Mouse (Mus musculus) heart, embryonic 10.5 days (tissue): Measurements from ENCODE around the gene Kazn. TPM values are rescaled to one million over a fixed set of nuclear protein-coding genes. Genes with fewer than 3 reads are reported as not detected.

Experiments
- DNase-seq: peaks from one replicate; pipeline ENCODE4 v3.0.0-alpha.2; 2017; ENCODE audit warnings: low spot score
- H3K27ac ChIP-seq: fragments of 300-500 bp; sonication (generic); 2 replicates; pipeline ENCODE4 v1.5.1; 2016; ENCODE audit warnings: mild to moderate bottlenecking
- H3K27me3 ChIP-seq: fragments of 300-500 bp; sonication (generic); 2 replicates; pipeline ENCODE4 v1.6.1; 2016; ENCODE audit warnings: mild to moderate bottlenecking; ENCODE audit not compliant: poor library complexity, insufficient read depth, severe bottlenecking
- H3K36me3 ChIP-seq: fragments of 300-500 bp; sonication (generic); 2 replicates; pipeline ENCODE4 v1.6.1; 2016; ENCODE audit warnings: mild to moderate bottlenecking, moderate library complexity
- H3K4me1 ChIP-seq: fragments of 300-500 bp; sonication (generic); 2 replicates; pipeline ENCODE4 v1.6.1; 2016; ENCODE audit warnings: mild to moderate bottlenecking
- H3K4me3 ChIP-seq: fragments of 300-500 bp; sonication (generic); 2 replicates; pipeline ENCODE4 v1.5.1; 2016; ENCODE audit warnings: mild to moderate bottlenecking, moderate library complexity
- H3K9me3 ChIP-seq: fragments of 300-500 bp; sonication (generic); 2 replicates; pipeline ENCODE4 v1.6.1; 2016; ENCODE audit warnings: mild to moderate bottlenecking, moderate library complexity
- WGBS: fragments of 180-500 bp; shearing (Covaris S2); methylation state at CpG from one replicate; pipeline ENCODE4 v1.1.7; 2016; 5-methylcytosine and 5-hydroxymethylcytosine counted together
- polyA plus RNA-seq: library from polyadenylated mRNA; unstranded; fragments of >200 nt; fragmentation: Nextera tagmentation; extraction: Ambion mirVana; gene quantifications from 2 replicates; pipeline ENCODE4 v1.2.1, GENCODE M21; 2016

Kazn gene
- polyA plus RNA-seq, 1 experiment from 2014 or later = 12.2 TPM

GRCm38 (mm10) chr4:142144096-142144495, 95.1 kb downstream of the Kazn start:
- H3K9me3 ChIP-seq = no peaks in the 10 kb centered on the region
- peaks cover 52% of the 10 kb centered on the region for H3K36me3 ChIP-seq
- H3K4me1 ChIP-seq = no peaks in the 10 kb centered on the region
- WGBS = 35% methylated on average over 5 of the region's 5 CpGs
- no peak for DNase-seq
- H3K27ac ChIP-seq = no peak overlapping the region
- H3K4me3 ChIP-seq = no peak overlapping the region
- no peaks in the 10 kb centered on the region for H3K27me3 ChIP-seq

DNA sequence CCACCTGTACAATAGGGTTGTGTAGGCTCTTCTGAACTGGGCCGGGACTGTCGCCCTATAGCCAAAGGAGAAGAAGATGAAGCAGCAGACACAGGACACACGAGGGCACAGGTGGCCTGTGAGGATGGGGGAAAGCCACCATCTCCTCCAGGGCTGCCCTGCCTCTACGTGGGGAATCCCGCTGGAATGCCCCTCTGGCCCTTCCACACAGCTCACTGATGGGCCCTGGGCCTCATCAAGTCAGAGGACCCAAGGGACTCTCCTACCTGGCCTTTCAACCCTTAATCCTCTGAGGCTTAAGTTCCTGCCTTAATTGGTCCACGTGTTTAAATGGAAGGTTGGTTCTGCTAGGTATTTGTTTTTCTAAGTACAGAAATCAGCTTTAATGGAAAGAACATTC, 95.9 kb downstream of the Kazn start:
- H3K9me3 ChIP-seq = no peaks in the 10 kb centered on the region
- 75% methylated on average over 6 of the region's 6 CpGs for WGBS

GRCm38 (mm10) chr4:142139729-142140128, 99.5 kb downstream of the Kazn start:
- Histone ChIP-seq H3K4me1 (peaks cover 11% of the 10 kb centered on the region), H3K4me3 (no peak overlapping the region), H3K27me3 (no peaks in the 10 kb centered on the region), H3K9me3 (no peaks in the 10 kb centered on the region), H3K36me3 (peaks cover 17% of the 10 kb centered on the region), H3K27ac (no peak overlapping the region)
- no peak for DNase-seq
- 80% methylated on average over 5 of the region's 5 CpGs for WGBS

More for the DNA sequence above, 95.9 kb downstream of the Kazn start:
- peaks cover 44% of the 10 kb centered on the region for H3K36me3 ChIP-seq
- no peaks in the 10 kb centered on the region for H3K27me3 ChIP-seq
- no peak for DNase-seq
- peaks cover 6% of the 10 kb centered on the region for H3K4me1 ChIP-seq
- H3K4me3 ChIP-seq = no peak overlapping the region
- H3K27ac ChIP-seq = no peak overlapping the region

GRCm38 (mm10) chr4:142138356-142139099, 100.7 kb downstream of the Kazn start:
- H3K9me3 ChIP-seq = no peaks in the 10 kb centered on the region
- H3K4me1 ChIP-seq = peaks cover 16% of the 10 kb centered on the region
- WGBS = 47% methylated on average over 9 of the region's 9 CpGs
- H3K27me3 ChIP-seq = no peaks in the 10 kb centered on the region
- H3K4me3 ChIP-seq = no peak overlapping the region
- no peak for DNase-seq
- peaks cover 17% of the 10 kb centered on the region for H3K36me3 ChIP-seq
- H3K27ac ChIP-seq = peak overlapping the region; percentile 77

GRCm38 (mm10) chr4:142136766-142137503, 102.3 kb downstream of the Kazn start:
- no peaks in the 10 kb centered on the region for H3K9me3 ChIP-seq
- no peak overlapping the region for H3K4me3 ChIP-seq
- peaks cover 7% of the 10 kb centered on the region for H3K36me3 ChIP-seq
- no peak overlapping the region for H3K27ac ChIP-seq
- no peak for DNase-seq
- H3K4me1 ChIP-seq = peaks cover 16% of the 10 kb centered on the region
- 86% methylated on average over 10 of the region's 10 CpGs for WGBS
- no peaks in the 10 kb centered on the region for H3K27me3 ChIP-seq

DNA sequence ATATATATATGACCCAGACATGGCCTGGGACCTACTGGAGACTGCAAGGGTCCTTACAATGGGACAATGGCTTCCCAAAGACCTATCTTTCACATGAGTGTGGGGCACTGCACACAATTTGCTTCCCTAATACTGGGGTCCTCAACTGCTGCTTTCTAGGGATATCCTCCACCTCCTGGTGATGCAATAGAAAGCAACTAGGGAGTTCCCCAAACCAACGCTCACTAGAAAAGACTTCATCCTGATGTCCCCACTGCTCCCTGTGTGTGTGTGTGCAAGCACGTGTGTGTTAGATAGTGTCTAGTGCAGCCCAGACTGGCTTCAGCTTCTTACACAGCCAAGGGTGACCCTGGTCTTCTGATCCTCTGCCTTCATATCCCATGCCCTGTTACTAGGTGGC, 103.7 kb downstream of the Kazn start:
- DNase-seq = no peak
- H3K9me3 ChIP-seq = no peaks in the 10 kb centered on the region
- H3K4me3 ChIP-seq = no peak overlapping the region
- H3K27me3 ChIP-seq = no peaks in the 10 kb centered on the region
- no peaks in the 10 kb centered on the region for H3K36me3 ChIP-seq
- H3K4me1 ChIP-seq = peaks cover 19% of the 10 kb centered on the region
- H3K27ac ChIP-seq = no peak overlapping the region
- 86% methylated on average over 2 of the region's 2 CpGs for WGBS

DNA sequence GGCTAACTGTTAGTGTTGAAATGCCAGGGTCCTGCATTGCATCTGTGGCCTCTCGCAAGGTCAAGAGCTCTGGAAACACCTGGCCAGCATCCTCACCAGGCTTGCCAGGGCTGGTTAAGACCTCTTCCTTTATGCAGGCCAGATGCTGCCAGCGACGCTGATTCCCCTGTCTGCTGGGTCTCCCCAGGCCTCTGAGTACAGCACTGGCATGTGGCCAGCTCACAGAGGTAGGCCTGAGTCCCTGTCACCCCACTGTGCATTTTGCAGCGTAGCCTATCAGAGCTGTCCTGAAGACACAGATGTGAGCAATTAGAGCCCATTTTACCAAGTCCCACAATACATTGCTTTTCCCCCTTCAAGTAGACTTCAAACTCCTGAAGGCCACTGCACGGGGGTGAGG, 109.0 kb downstream of the Kazn start:
- DNase-seq = no peak
- Histone ChIP-seq H3K27me3 (no peaks in the 10 kb centered on the region), H3K9me3 (no peaks in the 10 kb centered on the region), H3K36me3 (no peaks in the 10 kb centered on the region), H3K27ac (peak overlapping the region; percentile 56), H3K4me3 (no peak overlapping the region), H3K4me1 (peaks cover 53% of the 10 kb centered on the region)
- 67% methylated on average over 5 of the region's 5 CpGs for WGBS

GRCm38 (mm10) chr4:142127275-142127788, 111.9 kb downstream of the Kazn start:
- Histone ChIP-seq H3K4me3 (no peak overlapping the region), H3K36me3 (no peaks in the 10 kb centered on the region), H3K27ac (peak overlapping the region; percentile 91), H3K9me3 (no peaks in the 10 kb centered on the region), H3K4me1 (peaks cover 54% of the 10 kb centered on the region), H3K27me3 (no peaks in the 10 kb centered on the region)
- WGBS = 53% methylated on average over 6 of the region's 6 CpGs
- no peak for DNase-seq

GRCm38 (mm10) chr4:142126641-142127274, 112.4 kb downstream of the Kazn start:
- DNase-seq = peak; percentile 91
- Histone ChIP-seq H3K4me1 (peaks cover 57% of the 10 kb centered on the region), H3K36me3 (no peaks in the 10 kb centered on the region), H3K27ac (peak overlapping the region; percentile 91), H3K27me3 (no peaks in the 10 kb centered on the region), H3K4me3 (no peak overlapping the region), H3K9me3 (no peaks in the 10 kb centered on the region)
- WGBS = 28% methylated on average over 10 of the region's 10 CpGs

GRCm38 (mm10) chr4:142121164-142121563, 118.0 kb downstream of the Kazn start:
- H3K4me3 ChIP-seq = no peak overlapping the region
- peaks cover 55% of the 10 kb centered on the region for H3K4me1 ChIP-seq
- H3K9me3 ChIP-seq = no peaks in the 10 kb centered on the region
- no peak for DNase-seq
- H3K27ac ChIP-seq = peak overlapping the region; percentile 19
- H3K27me3 ChIP-seq = peaks cover 9% of the 10 kb centered on the region
- H3K36me3 ChIP-seq = no peaks in the 10 kb centered on the region
- 9% methylated on average over 1 of the region's 1 CpGs for WGBS

- no peak overlapping the region for H3K4me3 ChIP-seq
- peaks cover 44% of the 10 kb centered on the region for H3K4me1 ChIP-seq
- H3K27me3 ChIP-seq = peaks cover 28% of the 10 kb centered on the region
- DNase-seq = no peak
- H3K27ac ChIP-seq = no peak overlapping the region
- H3K36me3 ChIP-seq = no peaks in the 10 kb centered on the region
- WGBS = 73% methylated on average over 7 of the region's 7 CpGs
- H3K9me3 ChIP-seq = no peaks in the 10 kb centered on the region
These were observed 120.7 kb downstream of the Kazn start for GRCm38 (mm10) chr4:142118522-142118921.

DNA sequence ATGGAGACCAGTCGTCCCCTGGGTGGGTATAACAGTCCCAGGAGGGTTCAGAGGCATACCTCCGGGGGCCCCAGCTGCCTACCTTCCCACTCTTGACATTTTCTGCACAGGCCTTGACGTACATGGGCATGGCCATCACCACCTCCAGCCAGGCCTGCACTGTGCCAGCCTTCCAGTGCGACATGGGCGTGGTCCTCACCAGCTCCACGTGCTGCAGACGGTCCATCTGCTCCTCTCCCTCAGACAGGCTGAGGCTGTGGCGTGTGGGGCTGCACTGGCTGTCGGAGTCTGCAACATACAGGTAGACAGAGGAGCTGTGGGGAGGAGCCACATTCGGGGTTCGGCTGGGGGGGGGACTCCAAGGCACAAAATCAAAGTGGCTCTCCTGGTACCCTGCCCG, 121.2 kb downstream of the Kazn start:
- no peak for DNase-seq
- Histone ChIP-seq H3K27ac (no peak overlapping the region; the same call in 1 of the 2 replicates), H3K9me3 (no peaks in the 10 kb centered on the region), H3K4me3 (no peak overlapping the region), H3K36me3 (no peaks in the 10 kb centered on the region), H3K4me1 (peaks cover 47% of the 10 kb centered on the region), H3K27me3 (peaks cover 28% of the 10 kb centered on the region)
- 87% methylated on average over 12 of the region's 12 CpGs for WGBS

DNA sequence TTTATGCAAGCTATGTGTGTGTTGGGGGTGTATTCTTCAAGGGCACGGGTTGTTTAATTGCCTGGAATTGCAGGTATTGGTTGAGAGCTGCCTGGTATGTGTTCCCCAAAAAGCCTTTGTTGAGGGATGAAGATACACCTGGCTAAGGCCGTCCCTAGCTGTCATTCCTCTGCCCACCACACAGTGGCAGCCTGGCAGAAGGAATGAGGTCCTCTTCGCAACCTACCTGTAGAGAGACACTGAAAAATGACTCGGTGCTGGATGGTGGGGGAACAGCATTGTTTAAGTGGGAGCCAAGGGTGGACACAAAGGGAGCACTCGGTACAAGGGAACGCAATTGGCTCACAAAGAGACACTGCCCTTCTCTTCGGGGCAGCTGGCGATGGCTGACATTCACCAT, 125.9 kb downstream of the Kazn start:
- Histone ChIP-seq H3K27ac (no peak overlapping the region), H3K4me1 (peaks cover 16% of the 10 kb centered on the region), H3K36me3 (peaks cover 4% of the 10 kb centered on the region), H3K27me3 (peaks cover 34% of the 10 kb centered on the region), H3K4me3 (no peak overlapping the region), H3K9me3 (no peaks in the 10 kb centered on the region; the same call in 1 of the 2 replicates)
- DNase-seq = no peak
- 34% methylated on average over 8 of the region's 8 CpGs for WGBS
